Mouse (Mus musculus): ENCODE data around the gene Nup210l. TPM values are rescaled to one million over a fixed set of nuclear protein-coding genes. Genes with fewer than 3 reads are reported as not detected.
A peak's percentile ranks its signal among the peaks of the same experiment; 100 is the strongest.
"Not testable (repeated sequence)": the region's sequence is repeated elsewhere in the genome, so short reads cannot be mapped to it uniquely, and the experiment has no call there.

Nup210l gene
- total and polyA plus RNA-seq, 2 experiments = 0.01 to 0.09 TPM

DNA sequence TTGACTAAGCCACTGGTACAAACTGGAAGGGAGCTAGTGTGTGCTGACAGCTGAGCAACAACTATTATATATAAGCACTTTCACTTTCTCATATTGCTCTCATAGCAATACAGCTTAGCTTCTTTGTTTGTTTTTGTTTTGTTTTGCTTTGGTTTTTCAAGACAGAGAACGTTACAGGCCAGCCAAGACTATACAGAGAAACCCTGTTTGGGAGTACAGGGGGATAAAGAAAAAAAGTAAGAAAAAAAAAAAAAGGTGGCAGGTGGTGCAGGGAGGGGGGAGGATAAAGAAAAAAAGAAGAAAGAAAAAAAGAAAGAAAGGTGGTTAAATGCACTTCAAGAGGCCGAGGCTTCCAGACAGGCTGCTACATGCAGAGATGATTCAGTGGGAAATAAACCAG lies 141.5 kb downstream of the Nup210l start:
- Histone ChIP-seq H3K79me2 (ENCODE audit: control insufficient read depth, insufficient read depth, low read length) (peaks cover 6% of the 10 kb centered on the region; the same call in 1 of the 2 replicates), H3K36me3 (ENCODE audit: control insufficient read depth, insufficient read depth, low read length) (0 out of 2 replicates have a peak, but pooled peaks cover 3% of the 10 kb centered on the region), H3K4me3 (ENCODE audit: insufficient read depth, low read depth, low read length) (no peak overlapping the region), H3K9ac (ENCODE audit: low read depth, low read length) (no peak overlapping the region), H3K27ac (replicated peaks; ENCODE audit: insufficient read depth, low read depth, low read length) (no peak overlapping the region), H3K4me1 (ENCODE audit: control insufficient read depth, insufficient read depth, low read length) (peaks cover 2% of the 10 kb centered on the region; the same call in 1 of the 2 replicates), H3K27me3 (ENCODE audit: control insufficient read depth, insufficient read depth, low read length) (no peaks in the 10 kb centered on the region)
- WGBS = 60% methylated on average over 2 of the region's 2 CpGs
- DNase-seq (ENCODE audit: extremely low read depth, low read depth, low spot score) = no peak
- TF ChIP-seq CTCF (IDR thresholded peaks at IDR 0.05; ENCODE audit: low read depth, low read length) (no peak), POLR2A (IDR thresholded peaks at IDR 0.05; ENCODE audit: extremely low read depth, insufficient read depth, low read length) (no peak)

GRCm38 (mm10) chr3:90247630-90247959 lies 143.7 kb downstream of the Nup210l start:
- WGBS = 0% methylated on average over 3 of the region's 3 CpGs
- H3K4me1 ChIP-seq (ENCODE audit: control insufficient read depth, insufficient read depth, low read length) = peaks cover 2% of the 10 kb centered on the region; the same call in 1 of the 2 replicates
- H3K36me3 ChIP-seq (ENCODE audit: control insufficient read depth, insufficient read depth, low read length) = peaks cover 9% of the 10 kb centered on the region; the same call in 1 of the 2 replicates
- TF ChIP-seq CTCF (IDR thresholded peaks at IDR 0.05; ENCODE audit: low read depth, low read length) (no peak), POLR2A (IDR thresholded peaks at IDR 0.05; ENCODE audit: extremely low read depth, insufficient read depth, low read length) (no peak)
- DNase-seq (ENCODE audit: extremely low read depth, low read depth, low spot score) = peak; percentile 70
- peaks cover 6% of the 10 kb centered on the region; the same call in 1 of the 2 replicates for H3K79me2 ChIP-seq (ENCODE audit: control insufficient read depth, insufficient read depth, low read length)
- H3K27me3 ChIP-seq (ENCODE audit: control insufficient read depth, insufficient read depth, low read length) = no peaks in the 10 kb centered on the region
- H3K9ac ChIP-seq (ENCODE audit: low read depth, low read length) = peak overlapping the region; percentile 71
- H3K4me3 ChIP-seq (ENCODE audit: insufficient read depth, low read depth, low read length) = peak overlapping the region; percentile 50
- H3K27ac ChIP-seq (replicated peaks; ENCODE audit: insufficient read depth, low read depth, low read length) = peak overlapping the region; percentile 93

DNA sequence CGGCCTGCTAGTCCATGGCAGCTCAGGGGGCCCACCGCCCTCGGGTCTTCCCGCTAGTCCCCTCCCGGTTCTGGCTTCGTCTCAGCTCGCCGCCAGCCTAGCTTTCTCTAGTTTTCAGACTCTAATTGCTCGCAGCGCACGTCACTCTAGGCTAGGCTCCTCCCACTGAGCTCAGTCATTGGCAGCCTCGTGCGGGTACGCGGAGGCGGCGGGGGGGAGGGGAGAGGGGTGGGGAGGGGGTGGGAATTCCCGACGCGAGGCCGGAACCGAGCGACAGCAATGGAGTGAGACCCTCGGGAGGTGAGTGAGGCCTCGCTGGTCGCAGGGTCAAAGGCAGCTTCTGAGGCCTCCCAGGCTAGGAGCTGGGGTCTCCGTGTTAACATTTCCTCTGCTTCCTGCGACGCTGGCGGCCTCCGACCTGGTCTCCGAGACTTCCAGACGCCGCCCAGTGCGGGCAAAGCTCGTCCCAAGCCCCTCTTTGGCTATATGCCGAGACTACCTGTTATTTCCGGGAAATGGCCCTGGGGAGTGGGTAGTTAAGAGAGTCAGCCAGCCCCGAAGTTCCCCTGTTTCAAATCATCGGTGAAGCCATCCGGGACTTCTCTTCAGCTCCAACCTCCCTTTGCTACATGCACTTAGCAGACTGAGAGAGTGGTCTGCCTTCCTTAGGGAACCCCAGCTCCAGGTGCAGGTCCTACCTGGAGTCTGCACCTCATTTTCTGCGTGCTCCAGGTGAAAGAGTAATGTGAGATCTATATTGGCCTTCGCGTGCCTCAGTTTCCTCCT lies 144.2 kb downstream of the Nup210l start, which contains the start of gene Slc39a1:
Gene Slc39a1, plus strand, starts transcription at position 213 of the 786 bp plus-strand sequence.
- Histone ChIP-seq H3K27me3 (ENCODE audit: control insufficient read depth, insufficient read depth, low read length) (no peaks in the 10 kb centered on the region), H3K4me3 (ENCODE audit: insufficient read depth, low read depth, low read length) (peak within 1 kb of the TSS; percentile 72), H3K36me3 (ENCODE audit: control insufficient read depth, insufficient read depth, low read length) (peaks cover 9% of the 10 kb centered on the region; the same call in 1 of the 2 replicates), H3K9ac (ENCODE audit: low read depth, low read length) (peak within 1 kb of the TSS; percentile 79), H3K27ac (replicated peaks; ENCODE audit: insufficient read depth, low read depth, low read length) (peak within 1 kb of the TSS; percentile 93), H3K4me1 (ENCODE audit: control insufficient read depth, insufficient read depth, low read length) (peaks cover 2% of the 10 kb centered on the region; the same call in 1 of the 2 replicates), H3K79me2 (ENCODE audit: control insufficient read depth, insufficient read depth, low read length) (peaks cover 6% of the 10 kb centered on the region; the same call in 1 of the 2 replicates)
- DNase-seq (ENCODE audit: extremely low read depth, low read depth, low spot score) = peak; percentile 86
- 1% methylated on average over 44 of the region's 44 CpGs for WGBS
- peak; percentile 76 for TF ChIP-seq POLR2A (IDR thresholded peaks at IDR 0.05; ENCODE audit: extremely low read depth, insufficient read depth, low read length)
- no peak for TF ChIP-seq CTCF (IDR thresholded peaks at IDR 0.05; ENCODE audit: low read depth, low read length)

GRCm38 (mm10) chr3:90248746-90249100 lies 144.8 kb downstream of the Nup210l start:
- peak overlapping the region; percentile 72 for H3K4me3 ChIP-seq (ENCODE audit: insufficient read depth, low read depth, low read length)
- H3K79me2 ChIP-seq (ENCODE audit: control insufficient read depth, insufficient read depth, low read length) = peaks cover 6% of the 10 kb centered on the region; the same call in 1 of the 2 replicates
- no peak for TF ChIP-seq CTCF (IDR thresholded peaks at IDR 0.05; ENCODE audit: low read depth, low read length)
- no peak for TF ChIP-seq POLR2A (IDR thresholded peaks at IDR 0.05; ENCODE audit: extremely low read depth, insufficient read depth, low read length)
- no peaks in the 10 kb centered on the region for H3K27me3 ChIP-seq (ENCODE audit: control insufficient read depth, insufficient read depth, low read length)
- H3K36me3 ChIP-seq (ENCODE audit: control insufficient read depth, insufficient read depth, low read length) = peaks cover 9% of the 10 kb centered on the region; the same call in 1 of the 2 replicates
- peak; percentile 52 for DNase-seq (ENCODE audit: extremely low read depth, low read depth, low spot score)
- under 1% methylated on average over 10 of the region's 10 CpGs for WGBS
- H3K9ac ChIP-seq (ENCODE audit: low read depth, low read length) = peak overlapping the region; percentile 79
- peak overlapping the region; percentile 91 for H3K27ac ChIP-seq (replicated peaks; ENCODE audit: insufficient read depth, low read depth, low read length)
- peaks cover 4% of the 10 kb centered on the region; the same call in 1 of the 2 replicates for H3K4me1 ChIP-seq (ENCODE audit: control insufficient read depth, insufficient read depth, low read length)

GRCm38 (mm10) chr3:90250791-90251190 lies 146.9 kb downstream of the Nup210l start:
- DNase-seq (ENCODE audit: extremely low read depth, low read depth, low spot score) = no peak
- Histone ChIP-seq H3K79me2 (ENCODE audit: control insufficient read depth, insufficient read depth, low read length) (peaks cover 18% of the 10 kb centered on the region; the same call in 1 of the 2 replicates), H3K4me1 (ENCODE audit: control insufficient read depth, insufficient read depth, low read length) (peaks cover 10% of the 10 kb centered on the region), H3K36me3 (ENCODE audit: control insufficient read depth, insufficient read depth, low read length) (peaks cover 9% of the 10 kb centered on the region; the same call in 1 of the 2 replicates), H3K9ac (ENCODE audit: low read depth, low read length) (no peak overlapping the region), H3K4me3 (ENCODE audit: insufficient read depth, low read depth, low read length) (no peak overlapping the region), H3K27me3 (ENCODE audit: control insufficient read depth, insufficient read depth, low read length) (no peaks in the 10 kb centered on the region), H3K27ac (replicated peaks; ENCODE audit: insufficient read depth, low read depth, low read length) (no peak overlapping the region)
- WGBS = 71% methylated on average over 6 of the region's 6 CpGs
- TF ChIP-seq POLR2A (IDR thresholded peaks at IDR 0.05; ENCODE audit: extremely low read depth, insufficient read depth, low read length) (no peak), CTCF (IDR thresholded peaks at IDR 0.05; ENCODE audit: low read depth, low read length) (no peak)

- H3K27me3 ChIP-seq (ENCODE audit: control insufficient read depth, insufficient read depth, low read length); H3K9ac ChIP-seq (ENCODE audit: low read depth, low read length); DNase-seq (ENCODE audit: extremely low read depth, low read depth, low spot score); H3K36me3 ChIP-seq (ENCODE audit: control insufficient read depth, insufficient read depth, low read length); H3K4me3 ChIP-seq (ENCODE audit: insufficient read depth, low read depth, low read length); H3K27ac ChIP-seq (replicated peaks; ENCODE audit: insufficient read depth, low read depth, low read length); H3K4me1 ChIP-seq (ENCODE audit: control insufficient read depth, insufficient read depth, low read length): not testable (repeated sequence)
- whole genome bisulfite sequencing = 90% methylated on average over 10 of the region's 12 CpGs
- peaks cover 27% of the 10 kb centered on the region; the same call in 1 of the 2 replicates for H3K79me2 ChIP-seq (ENCODE audit: control insufficient read depth, insufficient read depth, low read length)
Observed at GRCm38 (mm10) chr3:90251731-90252226, 147.8 kb downstream of the Nup210l start.

DNA sequence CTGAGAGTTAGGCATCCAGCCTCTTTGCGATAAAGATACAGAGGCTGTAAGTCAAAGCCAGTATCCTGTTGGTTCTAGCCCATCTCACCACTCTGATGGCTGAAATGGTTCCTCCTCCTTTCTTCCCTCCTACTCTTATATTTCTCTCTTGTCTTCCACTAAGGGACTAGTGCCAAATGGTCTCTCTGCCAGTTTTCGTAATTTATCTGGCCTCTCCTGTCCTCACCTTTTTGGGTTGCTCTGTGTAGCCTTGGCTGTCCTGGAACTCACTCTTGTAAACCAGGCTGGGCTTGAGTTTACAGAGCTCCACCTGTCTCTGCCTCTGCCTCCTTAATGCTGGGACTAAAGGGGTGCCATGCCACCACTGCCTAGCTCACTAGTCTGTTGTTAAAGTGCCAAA lies 148.7 kb downstream of the Nup210l start:
- H3K27me3 ChIP-seq (ENCODE audit: control insufficient read depth, insufficient read depth, low read length); H3K9ac ChIP-seq (ENCODE audit: low read depth, low read length); H3K36me3 ChIP-seq (ENCODE audit: control insufficient read depth, insufficient read depth, low read length); H3K4me3 ChIP-seq (ENCODE audit: insufficient read depth, low read depth, low read length); H3K27ac ChIP-seq (replicated peaks; ENCODE audit: insufficient read depth, low read depth, low read length): not testable (repeated sequence)
- peak; percentile 76 for DNase-seq (ENCODE audit: extremely low read depth, low read depth, low spot score)
- 53% methylated on average over 2 of the region's 2 CpGs for WGBS
- peaks cover 34% of the 10 kb centered on the region; the same call in 1 of the 2 replicates for H3K79me2 ChIP-seq (ENCODE audit: control insufficient read depth, insufficient read depth, low read length)
- peaks cover 13% of the 10 kb centered on the region for H3K4me1 ChIP-seq (ENCODE audit: control insufficient read depth, insufficient read depth, low read length)

- H3K9ac ChIP-seq (ENCODE audit: low read depth, low read length); H3K4me3 ChIP-seq (ENCODE audit: insufficient read depth, low read depth, low read length); H3K27me3 ChIP-seq (ENCODE audit: control insufficient read depth, insufficient read depth, low read length); H3K36me3 ChIP-seq (ENCODE audit: control insufficient read depth, insufficient read depth, low read length); DNase-seq (ENCODE audit: extremely low read depth, low read depth, low spot score): not testable (repeated sequence)
- peak overlapping the region; percentile 32; the same call in 1 of the 2 replicates for H3K27ac ChIP-seq (replicated peaks; ENCODE audit: insufficient read depth, low read depth, low read length)
- WGBS = 71% methylated on average over 1 of the region's 1 CpGs
- H3K79me2 ChIP-seq (ENCODE audit: control insufficient read depth, insufficient read depth, low read length) = peaks cover 34% of the 10 kb centered on the region; the same call in 1 of the 2 replicates
- H3K4me1 ChIP-seq (ENCODE audit: control insufficient read depth, insufficient read depth, low read length) = peaks cover 15% of the 10 kb centered on the region
Observed at GRCm38 (mm10) chr3:90253174-90253573, 149.2 kb downstream of the Nup210l start.

Measured in liver, adult 2 months (tissue).